Mouse (Mus musculus) c-Kit-positive CD71-positive TER-119-negative erythroid progenitor cells, embryonic 14.5 days (primary cell): ENCODE data around the gene Tmod3.

ENCODE experiments used
- DNase-seq: peaks from one replicate; pipeline ENCODE4 v3.0.0-alpha.2; 2013; ENCODE audit warnings: low read depth

Gene Tmod3

GRCm38 (mm10) chr9:75559512-75560012, at the start of gene Tmod3:
Gene Tmod3, minus strand, starts transcription at chr9:75559657.
- peak; percentile 90 for DNase-seq

GRCm38 (mm10) chr9:75607496-75607895, 48.0 kb upstream of the Tmod3 start:
- DNase-seq, result no peak

DNA sequence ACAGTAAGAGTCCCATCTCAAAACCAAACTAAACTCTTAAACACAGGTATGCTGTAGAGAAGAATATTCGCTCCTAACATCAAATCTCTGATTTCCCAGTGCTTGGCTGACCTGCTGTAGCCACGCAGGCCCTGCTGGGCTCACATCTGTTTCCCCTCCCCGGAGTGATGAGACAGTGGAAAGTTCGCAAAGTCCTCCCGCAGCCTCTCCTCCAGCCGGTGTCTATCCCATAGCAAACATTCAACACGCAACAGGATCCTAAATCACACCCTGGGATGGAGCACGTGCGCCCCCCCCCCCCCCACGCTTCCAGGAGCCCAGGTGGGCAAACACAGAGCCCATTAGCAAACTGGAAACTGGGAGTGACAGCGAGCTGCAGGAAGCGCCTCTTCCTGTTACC, 42.1 kb upstream of the Tmod3 start:
- no peak for DNase-seq

- no peak for DNase-seq
Observed at GRCm38 (mm10) chr9:75600166-75600934, 40.9 kb upstream of the Tmod3 start.

GRCm38 (mm10) chr9:75599191-75599841, 39.9 kb upstream of the Tmod3 start:
- DNase-seq, result no peak

GRCm38 (mm10) chr9:75597596-75597995, 38.1 kb upstream of the Tmod3 start:
- no peak for DNase-seq

- no peak for DNase-seq
Observed at GRCm38 (mm10) chr9:75597036-75597435, 37.6 kb upstream of the Tmod3 start.

GRCm38 (mm10) chr9:75593481-75593880, 34.0 kb upstream of the Tmod3 start:
- DNase-seq, result no peak

DNA sequence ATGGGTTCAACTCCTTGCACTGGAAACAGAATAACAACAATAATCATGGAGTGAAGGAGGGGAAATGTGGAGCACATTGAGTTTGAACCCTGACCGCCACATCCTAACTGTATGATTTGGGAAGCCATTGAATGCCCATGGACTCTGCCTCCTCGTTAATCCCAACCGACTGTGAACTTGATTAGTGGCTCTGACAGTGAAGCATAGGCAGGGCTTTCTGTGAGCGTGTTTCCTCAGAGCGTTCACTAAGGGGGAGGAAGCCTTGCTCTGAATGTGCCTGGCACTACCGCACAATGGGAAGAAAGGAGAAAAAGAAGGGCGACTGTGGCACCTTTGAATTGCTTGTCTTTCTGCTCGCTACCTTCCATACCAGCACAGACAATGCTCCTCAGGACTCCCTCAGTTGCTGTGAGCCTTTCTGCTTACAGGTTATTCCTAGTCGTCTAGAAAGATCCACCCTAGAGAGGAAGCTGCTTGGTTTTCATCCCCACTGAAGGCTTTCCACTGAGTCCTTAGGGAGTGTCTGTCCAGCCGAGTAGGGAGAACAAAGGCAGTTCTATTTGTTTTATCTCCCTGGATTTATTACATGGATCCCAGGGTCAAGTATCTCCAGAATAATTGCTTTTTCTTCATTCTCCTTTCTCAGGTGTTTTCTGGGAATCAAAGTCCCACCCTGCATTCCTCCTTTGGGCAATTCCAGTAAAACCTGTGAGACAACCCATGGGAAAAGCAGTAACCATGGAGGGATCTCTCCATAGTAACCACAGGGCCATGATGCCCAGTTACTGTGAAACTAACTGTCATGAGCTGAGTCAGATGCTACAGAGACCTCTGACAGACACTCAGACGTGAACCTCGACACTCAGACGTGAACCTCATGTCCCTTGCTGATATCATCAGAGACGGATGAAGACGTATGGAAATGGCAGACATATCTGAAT, 30.7 kb upstream of the Tmod3 start:
- DNase-seq, result no peak

GRCm38 (mm10) chr9:75581694-75582350, 22.4 kb upstream of the Tmod3 start:
- DNase-seq, result no peak

DNA sequence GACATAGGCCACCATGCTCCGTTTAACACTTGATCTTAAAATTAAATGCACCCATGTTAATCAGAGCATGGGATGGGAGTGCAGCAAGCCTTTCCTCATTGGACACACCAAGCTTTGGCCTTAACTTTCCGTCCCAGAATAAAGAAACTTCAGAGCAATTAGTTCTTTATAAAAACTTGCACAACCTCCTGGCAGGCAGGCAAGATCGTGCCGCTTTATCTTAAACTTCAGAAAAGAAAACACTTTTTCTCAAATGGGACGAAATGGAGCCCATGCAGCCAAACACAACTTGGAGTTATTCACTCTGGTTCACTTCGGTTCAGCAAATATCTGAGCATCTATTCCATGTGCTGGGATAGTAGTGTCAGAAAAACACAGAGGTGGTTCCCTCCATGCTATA, 19.9 kb upstream of the Tmod3 start:
- DNase-seq, result no peak

DNA sequence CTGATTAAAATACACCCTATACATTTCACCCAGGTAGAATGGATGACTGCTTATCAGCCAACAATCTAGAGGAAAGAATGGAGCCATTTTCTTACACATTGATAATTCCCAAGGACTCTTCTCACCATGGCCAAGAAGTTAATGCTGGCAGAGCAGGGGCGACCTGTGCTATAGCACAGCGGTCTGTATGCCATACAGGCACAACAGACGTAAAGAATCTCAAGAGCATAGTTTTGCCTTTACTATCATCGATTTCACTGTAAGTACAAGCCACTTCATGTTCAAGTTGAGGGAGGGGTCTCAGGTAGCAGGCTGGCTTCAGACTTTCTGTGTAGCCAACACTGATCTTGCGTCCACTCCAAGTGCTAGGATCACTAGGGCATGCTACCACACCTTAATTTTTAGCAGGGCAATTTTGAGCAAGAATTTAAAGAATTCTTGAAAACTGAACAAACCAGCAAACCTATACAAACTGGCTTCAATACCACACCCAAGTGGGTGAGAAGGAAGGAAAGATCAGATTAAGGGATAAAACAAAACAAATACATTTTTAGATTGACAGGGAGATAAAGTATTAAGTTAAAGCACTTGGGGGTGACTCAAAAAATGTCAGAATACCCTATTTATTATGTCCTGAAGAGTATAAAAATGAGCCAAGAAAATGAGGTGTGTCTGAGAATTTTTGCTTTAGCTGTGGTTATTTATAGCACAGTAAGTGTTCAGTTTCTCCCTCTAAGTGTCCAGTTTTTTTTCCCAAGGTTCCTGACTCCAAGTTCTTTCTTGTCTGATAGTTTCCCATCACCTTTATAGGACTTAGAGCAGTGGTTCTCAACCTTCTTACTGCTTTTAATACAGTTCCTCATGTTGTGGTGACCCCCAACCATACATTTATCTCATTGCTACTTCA, 11.8 kb upstream of the Tmod3 start:
- no peak for DNase-seq

GRCm38 (mm10) chr9:75568399-75568798, 8.9 kb upstream of the Tmod3 start:
- DNase-seq, result no peak

GRCm38 (mm10) chr9:75564892-75565291, 5.4 kb upstream of the Tmod3 start:
- DNase-seq, result no peak

GRCm38 (mm10) chr9:75563622-75564021, 4.2 kb upstream of the Tmod3 start:
- DNase-seq, result peak; percentile 54

- DNase-seq, result no peak
Observed at GRCm38 (mm10) chr9:75563176-75563575, 3.7 kb upstream of the Tmod3 start.

DNA sequence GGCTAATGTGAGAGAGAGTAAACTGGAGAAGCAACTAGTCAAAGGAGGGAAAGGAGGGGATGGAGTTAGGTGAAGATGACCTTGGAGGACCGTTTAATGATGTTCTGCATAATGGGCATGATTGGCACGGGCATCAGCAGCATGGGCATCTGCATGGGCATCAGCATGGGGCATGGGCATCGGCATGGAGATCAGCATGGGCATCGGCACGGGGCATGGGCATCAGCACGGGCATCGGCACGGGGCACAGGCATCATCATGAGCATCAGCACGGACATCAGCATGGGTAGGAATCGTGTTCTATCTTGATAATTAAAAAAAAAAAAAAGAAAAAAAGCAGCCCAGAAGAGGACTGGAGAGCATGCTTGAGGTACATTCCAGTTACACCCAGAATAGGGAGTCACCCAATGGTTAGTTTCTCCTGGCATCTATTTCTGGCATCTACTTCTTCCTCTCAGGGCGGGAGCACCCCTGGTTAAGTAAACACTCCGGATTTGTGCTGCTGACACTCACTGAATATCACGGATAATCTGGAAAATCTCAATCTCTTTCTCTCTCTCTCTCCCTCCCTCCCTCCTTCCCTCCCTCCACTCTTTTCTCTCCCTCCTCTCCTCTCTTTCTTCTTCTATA, 1.7 kb upstream of the Tmod3 start:
- DNase-seq, result no peak

GRCm38 (mm10) chr9:75560353-75560752, 896 bp upstream of the Tmod3 start:
- DNase-seq, result no peak

DNA sequence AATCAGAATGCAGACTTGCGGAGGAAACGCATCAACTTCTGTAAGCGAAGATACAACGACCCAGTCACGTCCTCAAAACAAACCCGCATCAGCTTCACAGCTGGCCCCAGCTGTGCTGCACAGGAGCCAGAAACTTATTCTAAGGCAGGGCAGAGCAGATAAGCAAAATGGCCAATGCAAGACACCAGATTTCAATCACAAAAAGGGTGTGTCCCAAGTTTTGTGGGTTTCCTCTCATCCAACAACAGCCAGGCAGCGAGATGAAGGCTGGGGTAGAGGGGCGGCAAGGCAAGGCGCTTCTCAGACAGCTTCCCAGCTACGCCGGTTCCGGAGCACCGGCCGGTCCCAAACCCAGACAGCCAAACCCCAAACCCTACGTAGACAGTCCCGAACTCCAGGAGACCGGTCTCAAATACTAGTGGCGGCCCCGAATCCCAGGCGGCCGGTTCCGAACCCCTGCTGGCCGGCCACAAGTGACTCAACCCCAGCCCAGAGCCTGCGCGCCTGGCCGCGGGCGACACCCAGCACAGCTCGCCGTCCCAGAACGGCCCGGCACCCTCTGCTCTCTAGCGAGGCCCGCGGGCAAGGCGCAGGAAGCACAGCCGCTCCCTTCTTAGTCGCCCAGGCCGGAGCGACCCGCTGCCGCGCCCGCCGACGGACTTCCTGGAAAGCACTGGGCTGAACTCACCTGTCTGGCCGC, 495 bp downstream of the Tmod3 start:
- peak; percentile 78 for DNase-seq

GRCm38 (mm10) chr9:75558360-75558759, 1.1 kb downstream of the Tmod3 start:
- no peak for DNase-seq
